Mouse (Mus musculus) left cerebral cortex, adult 8-10 months (tissue): ENCODE data around the gene Mrpl22. TPM values are rescaled to one million over a fixed set of nuclear protein-coding genes. Genes with fewer than 3 reads are reported as not detected.

Experiments
- DNase-seq, 2 experiments: peaks; one replicate each; pipeline ENCODE4 v3.0.0; 2022; ENCODE audit warnings: low spot score in 2 of 2
- total RNA-seq, 4 experiments: library from RNA; stranded (reverse); gene quantifications; 2 replicates each; pipeline ENCODE4 v1.2.4; 2022

Mrpl22 gene
- 10 to 100 TPM; 25.9 to 37.3 (median 35.7) TPM for total RNA-seq

- peak; percentile 92 to 95 for DNase-seq
Observed at GRCm38 (mm10) chr11:58171459-58172091, at the start of gene Mrpl22. Mrpl22 (plus strand) TSS chr11:58171661.

GRCm38 (mm10) chr11:58123711-58124110 is 47.8 kb upstream of the Mrpl22 start:
- DNase-seq, result no peak

- no peak for DNase-seq
Observed at GRCm38 (mm10) chr11:58125021-58125420, 46.4 kb upstream of the Mrpl22 start.

GRCm38 (mm10) chr11:58126397-58127160 is 44.9 kb upstream of the Mrpl22 start:
- peak in 1 of 2 experiments; percentile 23 for DNase-seq

- no peak for DNase-seq
Observed at GRCm38 (mm10) chr11:58127544-58127943, 43.9 kb upstream of the Mrpl22 start.

GRCm38 (mm10) chr11:58129302-58129843 is 42.1 kb upstream of the Mrpl22 start:
- DNase-seq, result no peak

GRCm38 (mm10) chr11:58132026-58132425 is 39.4 kb upstream of the Mrpl22 start:
- no peak for DNase-seq

- DNase-seq, result no peak
Observed at GRCm38 (mm10) chr11:58134869-58135268, 36.6 kb upstream of the Mrpl22 start.

- DNase-seq, result no peak
Observed at GRCm38 (mm10) chr11:58135296-58135695, 36.2 kb upstream of the Mrpl22 start.

- no peak for DNase-seq
Observed at GRCm38 (mm10) chr11:58136677-58137076, 34.8 kb upstream of the Mrpl22 start.

GRCm38 (mm10) chr11:58138821-58139220 is 32.6 kb upstream of the Mrpl22 start:
- no peak for DNase-seq

GRCm38 (mm10) chr11:58139466-58139865 is 32.0 kb upstream of the Mrpl22 start:
- DNase-seq, result no peak

GRCm38 (mm10) chr11:58143704-58144426 is 27.6 kb upstream of the Mrpl22 start:
- peak in 1 of 2 experiments; percentile 77 for DNase-seq

- no peak for DNase-seq
Observed at GRCm38 (mm10) chr11:58146241-58146640, 25.2 kb upstream of the Mrpl22 start.

GRCm38 (mm10) chr11:58155458-58155857 is 16.0 kb upstream of the Mrpl22 start:
- DNase-seq, result no peak

- DNase-seq, result no peak
Observed at GRCm38 (mm10) chr11:58156871-58157270, 14.6 kb upstream of the Mrpl22 start.

- DNase-seq, result no peak
Observed at GRCm38 (mm10) chr11:58165072-58165471, 6.4 kb upstream of the Mrpl22 start.

- no peak for DNase-seq
Observed at GRCm38 (mm10) chr11:58167822-58168166, 3.7 kb upstream of the Mrpl22 start.

GRCm38 (mm10) chr11:58168167-58168915 is 3.1 kb upstream of the Mrpl22 start, which contains the start of gene Gemin5:
Gemin5 (minus strand) TSS chr11:58168539.
- peak; percentile 76 to 78 for DNase-seq

- no peak for DNase-seq
Observed at GRCm38 (mm10) chr11:58169666-58170065, 1.8 kb upstream of the Mrpl22 start.

GRCm38 (mm10) chr11:58179563-58179962 is 8.1 kb downstream of the Mrpl22 start:
- DNase-seq, result peak; percentile 36 to 75
